ENCODE assay signal across 11 mouse cellular contexts in the genomic region with DNA sequence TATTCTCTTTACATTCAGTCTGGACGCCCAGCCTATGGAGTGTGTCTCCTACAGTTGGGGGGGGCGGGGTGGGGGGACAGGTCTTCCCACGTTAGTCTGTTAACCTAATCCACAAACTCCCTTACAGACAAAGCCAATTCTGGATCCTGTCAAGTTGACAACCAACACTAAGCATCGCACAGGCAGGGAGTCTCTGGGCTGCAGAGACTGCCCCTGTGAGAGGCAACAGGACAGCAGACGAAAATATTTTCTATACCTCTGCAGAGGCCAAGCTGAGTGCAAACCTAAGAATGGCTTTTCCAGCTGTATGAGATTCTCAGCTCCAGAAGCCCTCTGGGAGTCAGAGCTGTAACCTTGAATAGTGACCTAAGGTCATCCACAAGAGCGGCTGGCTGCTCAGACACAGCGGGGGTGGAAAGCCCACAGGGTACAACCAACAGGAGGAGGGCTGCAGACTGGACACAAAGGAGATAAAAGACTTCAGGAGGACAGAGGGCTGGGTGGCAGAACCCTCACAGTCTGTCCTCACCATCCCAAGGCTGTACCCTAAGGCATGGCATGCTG. TPM values are rescaled to one million over a fixed set of nuclear protein-coding genes. Genes with fewer than 3 reads are reported as not detected.
DNase-seq lines count a peak whose midpoint lies in the region; ATAC-seq lines count a peak whose summit lies in the region.
"Had no signal": no experiment of that assay in that cellular context is flagged by ENCODE, and none has a peak within 500 bp of the region (broad histone marks: within the 10 kb centered on the region; RNA-seq: fewer than 3 reads in every experiment).

No protein-coding gene starts in this region.

- H3K4me2 ChIP-seq in kidney, embryonic 14.5 days (replicated peaks; ENCODE audit: low read depth, low read length): no peak overlapping the region
- H3K4me2 ChIP-seq in embryonic facial prominence, embryonic 11.5 days (ENCODE audit: low read depth, low read length): no peak overlapping the region
- no peak overlapping the region for H3K4me2 ChIP-seq in limb, embryonic 11.5 days (ENCODE audit: low read depth, severe bottlenecking)
- H3K4me2 ChIP-seq in neural tube, embryonic 13.5 days: no peak overlapping the region

- H3K9ac ChIP-seq in kidney, embryonic 14.5 days (ENCODE audit: low read depth, low read length): no peak overlapping the region
- H3K9ac ChIP-seq in embryonic facial prominence, embryonic 11.5 days (replicated peaks; ENCODE audit: low read length): no peak overlapping the region
- no peak overlapping the region; the same call in 1 of the 2 replicates for H3K9ac ChIP-seq in limb, embryonic 11.5 days (ENCODE audit: low read length)
- H3K9ac ChIP-seq in neural tube, embryonic 13.5 days: no peak overlapping the region

- no peak overlapping the region for H3K27ac ChIP-seq in kidney, embryonic 14.5 days (ENCODE audit: low read depth, low read length)
- no peak overlapping the region for H3K27ac ChIP-seq in embryonic facial prominence, embryonic 11.5 days (replicated peaks; ENCODE audit: low read depth, low read length)
- no peak overlapping the region for H3K27ac ChIP-seq in limb, embryonic 11.5 days (replicated peaks; ENCODE audit: low read depth, low read length)
- H3K27ac ChIP-seq in neural tube, embryonic 13.5 days (replicated peaks): no peak overlapping the region; the same call in 1 of the 2 replicates

- no peaks in the 10 kb centered on the region for H3K9me3 ChIP-seq in kidney, embryonic 14.5 days (ENCODE audit: control insufficient read depth, low read length)
- no peaks in the 10 kb centered on the region for H3K9me3 ChIP-seq in embryonic facial prominence, embryonic 11.5 days (replicated peaks; ENCODE audit: control insufficient read depth, low read length)
- H3K9me3 ChIP-seq in limb, embryonic 11.5 days (ENCODE audit: control insufficient read depth, low read length): no peaks in the 10 kb centered on the region
- H3K9me3 ChIP-seq in neural tube, embryonic 13.5 days: no peaks in the 10 kb centered on the region

- peaks cover 10% of the 10 kb centered on the region; the same call in 1 of the 2 replicates for H3K4me1 ChIP-seq in kidney, embryonic 14.5 days (ENCODE audit: control insufficient read depth, insufficient read depth, low read length)
- peaks cover 6% of the 10 kb centered on the region; the same call in 1 of the 2 replicates for H3K4me1 ChIP-seq in embryonic facial prominence, embryonic 11.5 days (ENCODE audit: control insufficient read depth, insufficient read depth, low read length)
- peaks cover 5% of the 10 kb centered on the region; the same call in 1 of the 2 replicates for H3K4me1 ChIP-seq in limb, embryonic 11.5 days (ENCODE audit: control insufficient read depth, insufficient read depth, low read length)
- H3K4me1 ChIP-seq in neural tube, embryonic 13.5 days (replicated peaks): peaks cover 53% of the 10 kb centered on the region

- H3K4me3 ChIP-seq in kidney, embryonic 14.5 days (ENCODE audit: low read length): no peak overlapping the region
- H3K4me3 ChIP-seq in embryonic facial prominence, embryonic 11.5 days (ENCODE audit: low read depth, low read length): no peak overlapping the region
- no peak overlapping the region for H3K4me3 ChIP-seq in limb, embryonic 11.5 days (ENCODE audit: low read depth, low read length)
- no peak overlapping the region for H3K4me3 ChIP-seq in neural tube, embryonic 13.5 days
- H3K4me3 ChIP-seq: myocyte had no signal

- H3K27me3 ChIP-seq in kidney, embryonic 14.5 days (ENCODE audit: control insufficient read depth, insufficient read depth, low read length): no peaks in the 10 kb centered on the region
- no peaks in the 10 kb centered on the region for H3K27me3 ChIP-seq in embryonic facial prominence, embryonic 11.5 days (ENCODE audit: control insufficient read depth, insufficient read depth, low read length)
- H3K27me3 ChIP-seq in limb, embryonic 11.5 days (ENCODE audit: control insufficient read depth, insufficient read depth, low read length): no peaks in the 10 kb centered on the region
- no peaks in the 10 kb centered on the region for H3K27me3 ChIP-seq in neural tube, embryonic 13.5 days

- peak; percentile 76 for ATAC-seq in kidney, embryonic 14.5 days (ENCODE audit: low FRiP score, low TSS enrichment)
- ATAC-seq in embryonic facial prominence, embryonic 11.5 days (replicated peaks; ENCODE audit: insufficient number of reproducible peaks, low FRiP score, low TSS enrichment, low read depth): peak; percentile 60
- ATAC-seq in limb, embryonic 11.5 days (ENCODE audit: insufficient number of reproducible peaks, low FRiP score, low TSS enrichment, low read depth): peak; percentile 58
- ATAC-seq in neural tube, embryonic 13.5 days (ENCODE audit: low read depth): peak; percentile 30; the same call in 1 of the 2 replicates

- no peak for DNase-seq in kidney, postnatal 10 days
- peak; percentile 38 for DNase-seq in embryonic facial prominence, embryonic 11.5 days (ENCODE audit: low spot score)
- no peak for DNase-seq in limb, embryonic 11.5 days (ENCODE audit: low spot score)
- DNase-seq in adrenal gland, postnatal 25 days: no peak
- DNase-seq in cerebellum, postnatal 36 days: no peak
- DNase-seq in c-Kit-positive CD71-positive TER-119-positive erythroid progenitor cells, embryonic 14.5 days (ENCODE audit: low spot score): no peak

- 15% methylated on average over 7 of the region's 7 CpGs for WGBS in kidney, embryonic 14.5 days
- 7% methylated on average over 7 of the region's 7 CpGs for WGBS in embryonic facial prominence, embryonic 11.5 days
- 15% methylated on average over 7 of the region's 7 CpGs for WGBS in limb, embryonic 11.5 days
- 14% methylated on average over 7 of the region's 7 CpGs for WGBS in neural tube, embryonic 13.5 days

- no peaks in the 10 kb centered on the region for H3K36me3 ChIP-seq in kidney, embryonic 14.5 days (ENCODE audit: control insufficient read depth, insufficient read depth, low read length)
- no peaks in the 10 kb centered on the region for H3K36me3 ChIP-seq in embryonic facial prominence, embryonic 11.5 days (replicated peaks; ENCODE audit: control insufficient read depth, insufficient read depth, low read depth, low read length)
- H3K36me3 ChIP-seq in limb, embryonic 11.5 days (ENCODE audit: control insufficient read depth, insufficient read depth, low read length): no peaks in the 10 kb centered on the region
- no peaks in the 10 kb centered on the region for H3K36me3 ChIP-seq in neural tube, embryonic 13.5 days

RNA-seq across cellular contexts. Expression of gene Acss1, which starts 17.7 kb away (rescaled TPM):
- 2.3 and 5.6 TPM in 2 replicates for polyA plus RNA-seq in kidney, embryonic 14.5 days (2014; fragmentation: Nextera tagmentation; extraction: Ambion mirVana)
- 8.4 and 10.0 TPM in 2 replicates for polyA plus RNA-seq in embryonic facial prominence, embryonic 11.5 days (2014; fragmentation: Nextera tagmentation; extraction: Ambion mirVana)
- 4.2 and 5.7 TPM in 2 replicates for polyA plus RNA-seq in limb, embryonic 11.5 days (2014; fragmentation: Nextera tagmentation; extraction: Ambion mirVana)
- 17.7 and 18.4 TPM in 2 replicates for polyA plus RNA-seq in neural tube, embryonic 13.5 days (2015; fragmentation: Nextera tagmentation; extraction: Ambion mirVana)
- 17.3 and 23.4 TPM in 2 replicates for total RNA-seq in adrenal gland, postnatal 25 days (2021)
- polyA plus RNA-seq: myocyte had no signal

RNA-seq across cellular contexts. Expression of gene Vsx1, which starts 38.6 kb away (rescaled TPM):
- polyA plus RNA-seq in kidney, embryonic 14.5 days (2014; fragmentation: Nextera tagmentation; extraction: Ambion mirVana): not detected in 2 replicates
- polyA plus RNA-seq in embryonic facial prominence, embryonic 11.5 days (2014; fragmentation: Nextera tagmentation; extraction: Ambion mirVana): 0.18 TPM in 1 of 2 replicates, not detected in the other
- not detected in 2 replicates for polyA plus RNA-seq in limb, embryonic 11.5 days (2014; fragmentation: Nextera tagmentation; extraction: Ambion mirVana)
- 0.13 and 0.15 TPM in 2 replicates for polyA plus RNA-seq in neural tube, embryonic 13.5 days (2015; fragmentation: Nextera tagmentation; extraction: Ambion mirVana)
- not detected in 2 replicates for total RNA-seq in adrenal gland, postnatal 25 days (2021)
- total RNA-seq: gastrocnemius, adult 18-20 months; left cerebral cortex, postnatal 14 days had no signal
- polyA plus RNA-seq: myocyte had no signal

RNA-seq across cellular contexts. Expression of gene Apmap, which starts 42.2 kb away (rescaled TPM):
- 31.9 and 41.3 TPM in 2 replicates for polyA plus RNA-seq in kidney, embryonic 14.5 days (2014; fragmentation: Nextera tagmentation; extraction: Ambion mirVana)
- 28.3 and 32.0 TPM in 2 replicates for polyA plus RNA-seq in embryonic facial prominence, embryonic 11.5 days (2014; fragmentation: Nextera tagmentation; extraction: Ambion mirVana)
- 25.3 and 26.2 TPM in 2 replicates for polyA plus RNA-seq in limb, embryonic 11.5 days (2014; fragmentation: Nextera tagmentation; extraction: Ambion mirVana)
- 44.5 and 46.2 TPM in 2 replicates for polyA plus RNA-seq in neural tube, embryonic 13.5 days (2015; fragmentation: Nextera tagmentation; extraction: Ambion mirVana)
- total RNA-seq in adrenal gland, postnatal 25 days (2021): 115 and 122 TPM in 2 replicates
